Mouse (Mus musculus) skeletal muscle tissue, postnatal 0 days (tissue): ENCODE data around the gene Lage3. TPM values are rescaled to one million over a fixed set of nuclear protein-coding genes. Genes with fewer than 3 reads are reported as not detected.

Source experiments
- microRNA-seq, 2 experiments: library from miRNA; unstranded; fragments of <30 nt; microRNA quantifications; one replicate each; pipeline ENCODE4; 2016
- polyA plus RNA-seq: library from polyadenylated mRNA; unstranded; fragments of >200 nt; fragmentation: Nextera tagmentation; extraction: Ambion mirVana; gene quantifications from 2 replicates; pipeline ENCODE4 v1.2.1, GENCODE M21; 2015

Lage3 gene
- polyA plus RNA-seq = 63.8 and 71.3 TPM in 2 replicates

DNA sequence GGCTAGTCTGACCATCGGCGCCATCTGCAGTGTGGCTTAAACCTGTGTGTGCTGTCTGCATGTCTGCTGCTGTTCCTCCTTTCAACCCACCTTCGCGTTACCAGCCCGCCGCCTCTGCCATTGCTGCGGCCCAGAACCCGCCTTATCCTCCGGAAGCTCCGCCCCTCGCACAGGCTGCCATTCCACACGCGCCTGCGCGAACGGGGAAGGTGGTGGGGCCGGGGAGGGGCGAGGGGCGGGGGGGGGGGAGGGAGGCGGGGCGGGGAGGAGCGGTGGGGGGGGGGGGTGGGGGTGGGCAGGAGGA lies at the start of gene Lage3:
Gene Lage3 (minus strand): TSS at position 152 of the 304 bp plus-strand sequence.

DNA sequence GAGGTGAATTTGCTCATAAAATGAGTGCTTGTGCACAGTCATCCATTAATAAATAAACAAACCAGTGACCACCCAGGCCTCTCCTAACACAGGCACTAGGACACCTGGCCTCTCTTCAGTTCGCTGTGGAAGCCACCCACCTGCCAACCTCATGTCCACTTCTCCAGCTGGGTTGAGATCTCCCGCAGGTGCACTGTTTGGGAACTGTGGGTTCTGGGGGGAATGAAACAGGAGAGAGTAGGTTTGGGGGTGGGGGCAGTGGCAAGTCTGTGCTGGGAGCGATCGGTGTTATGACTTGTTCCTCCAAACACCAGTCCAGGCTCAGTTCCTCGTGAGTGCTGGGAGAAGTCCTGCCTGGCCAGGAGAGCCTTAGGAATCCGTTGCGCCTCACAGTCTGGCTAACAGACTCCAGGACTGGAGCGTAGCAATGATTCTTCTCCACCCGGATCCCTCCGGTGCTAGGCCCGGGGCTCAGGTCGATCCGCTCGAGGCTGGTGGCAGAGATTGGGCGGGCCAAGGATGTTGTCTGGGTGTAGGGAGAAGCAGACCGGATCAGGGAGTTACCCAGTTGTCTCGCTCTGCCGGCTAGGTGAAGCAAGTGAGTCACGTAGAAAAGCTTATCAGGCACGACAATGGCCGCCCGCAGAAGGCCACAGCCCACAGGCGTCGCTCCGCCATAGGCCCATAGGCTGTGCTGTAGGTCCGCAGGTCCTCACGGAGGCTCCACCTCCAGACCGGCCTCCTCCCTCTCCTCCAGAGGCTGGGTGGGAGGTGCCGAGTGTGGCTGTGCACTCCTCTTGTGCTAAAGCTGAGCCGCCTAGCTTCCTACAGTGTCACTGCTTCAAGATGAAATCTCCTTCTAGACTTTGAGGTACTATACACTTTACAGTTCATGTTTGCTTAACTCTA lies 39.4 kb upstream of the Lage3 start, which contains the start of the genes Fam3a and Ikbkg:
Gene Fam3a (minus strand): TSS at position 738 of the 909 bp plus-strand sequence.
Gene Ikbkg (plus strand): TSS at position 756 of the 909 bp plus-strand sequence.

GRCm38 (mm10) chrX:74372888-74373549 lies 19.6 kb upstream of the Lage3 start, which contains the start of the genes Ubl4a and Slc10a3:
Gene Ubl4a, minus strand, starts transcription at chrX:74373218.
Gene Slc10a3, minus strand, starts transcription at chrX:74373349.

DNA sequence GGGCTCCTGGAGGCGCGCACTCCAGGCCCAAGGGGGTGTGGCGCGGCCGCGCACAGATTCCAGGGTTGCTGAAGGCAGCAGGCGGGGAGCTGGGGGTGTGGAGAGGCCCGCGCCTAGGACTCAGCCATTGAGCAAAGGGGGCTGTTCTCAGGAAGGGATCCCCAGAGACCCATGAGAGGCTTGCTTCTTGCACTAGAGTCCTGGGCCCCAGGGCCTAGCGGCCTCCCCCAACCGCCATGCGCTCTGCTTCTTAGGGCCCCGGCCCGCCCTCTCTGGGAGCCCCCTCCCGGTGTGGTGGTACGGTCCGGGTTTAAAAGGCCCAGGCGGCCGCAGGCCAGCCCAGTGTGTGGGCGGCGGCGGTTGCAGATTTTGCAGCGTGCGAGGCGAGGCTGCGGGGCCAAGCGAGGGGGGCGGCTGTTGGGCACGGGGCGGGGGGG lies 24.7 kb downstream of the Lage3 start, which contains the start of gene Plxna3:
Gene Plxna3 (plus strand): TSS at position 342 of the 437 bp plus-strand sequence.

DNA sequence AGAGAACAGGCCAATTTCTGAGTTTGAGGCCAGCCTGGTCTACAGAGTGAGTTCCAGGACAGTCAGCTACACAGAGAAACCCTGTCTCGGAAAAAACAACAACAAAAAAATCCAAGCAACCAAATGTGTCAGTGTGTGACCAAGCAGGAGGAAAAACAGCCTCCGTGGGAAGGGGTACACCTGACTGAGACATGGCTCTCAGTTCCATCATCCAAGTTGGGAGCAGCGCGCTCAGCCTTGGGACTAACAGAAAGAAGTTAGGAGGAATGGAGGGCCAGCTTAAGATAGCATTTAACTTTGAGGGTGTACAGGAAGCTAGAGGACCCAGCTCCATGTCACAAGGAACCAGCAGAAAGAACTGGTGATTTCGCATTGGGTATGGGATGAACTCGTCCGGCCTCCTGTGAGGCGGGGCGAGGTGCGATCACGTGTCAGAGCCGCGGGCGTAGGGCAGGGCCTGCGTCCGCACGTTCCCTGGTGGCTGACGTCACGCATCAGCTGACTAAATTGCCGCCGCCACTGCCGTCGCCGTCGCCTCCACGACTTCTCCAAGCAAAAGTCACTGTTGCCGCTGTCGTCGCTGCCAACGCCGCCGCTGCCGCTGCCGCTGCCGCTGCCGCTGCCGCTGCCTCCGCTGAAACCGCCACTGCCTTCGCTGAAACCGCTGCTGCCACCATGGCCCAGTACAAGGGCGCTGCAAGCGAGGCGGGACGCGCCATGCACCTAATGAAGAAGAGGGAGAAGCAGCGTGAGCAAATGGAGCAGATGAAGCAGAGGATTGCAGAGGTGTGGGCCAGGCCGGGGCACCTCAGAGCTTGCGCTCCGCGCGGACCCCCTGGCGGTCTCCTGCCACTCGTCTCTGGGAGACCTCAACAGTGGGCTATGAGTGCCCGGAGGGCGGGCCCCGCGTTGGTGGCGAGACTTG lies 40.6 kb downstream of the Lage3 start, which contains the start of gene Fam50a:
Gene Fam50a (plus strand): TSS at position 494 of the 925 bp plus-strand sequence.

GRCm38 (mm10) chrX:74304867-74305700 lies 48.3 kb downstream of the Lage3 start, which contains the start of gene Gdi1:
Gene Gdi1, plus strand, starts transcription at chrX:74304998.

Small RNA genes within 50 kb of the gene (microRNA-seq; reads per million reads assigned to microRNA genes)
- gene Mir7092 = 0 to 0.42 reads per million in 2 experiments

Other genes with a start within 250 kb of the Lage3 start
- gene Opn1mw, start 226.2 kb downstream of the Lage3 start, polyA plus RNA-seq = 0.79 TPM in 1 of 2 replicates, not detected in the other
- 14.6 and 14.9 TPM in 2 replicates for gene Mecp2, start 218.3 kb downstream of the Lage3 start, polyA plus RNA-seq
- not detected in 2 replicates for gene Tex28, start 185.8 kb downstream of the Lage3 start, polyA plus RNA-seq
- gene Tktl1, start 176.4 kb downstream of the Lage3 start, polyA plus RNA-seq = not detected in 2 replicates
- gene Flna, start 103.8 kb downstream of the Lage3 start, polyA plus RNA-seq = 55.4 and 60.8 TPM in 2 replicates
- gene Emd, start 98.9 kb downstream of the Lage3 start, polyA plus RNA-seq = 8.9 and 9.7 TPM in 2 replicates
- gene Rpl10, start 82.8 kb downstream of the Lage3 start, polyA plus RNA-seq = 431 and 454 TPM in 2 replicates
- 67.0 and 73.2 TPM in 2 replicates for gene Taz, start 71.7 kb downstream of the Lage3 start, polyA plus RNA-seq
- gene Dnase1l1, start 71.3 kb downstream of the Lage3 start, polyA plus RNA-seq = 46.5 and 53.2 TPM in 2 replicates
- gene Atp6ap1, start 56.5 kb downstream of the Lage3 start, polyA plus RNA-seq = 71.0 and 77.7 TPM in 2 replicates
- 65.1 and 70.0 TPM in 2 replicates for gene Gdi1, start 48.6 kb downstream of the Lage3 start, polyA plus RNA-seq
- 36.6 and 42.8 TPM in 2 replicates for gene Fam50a, start 40.6 kb downstream of the Lage3 start, polyA plus RNA-seq
- gene Plxna3, start 24.6 kb downstream of the Lage3 start, polyA plus RNA-seq = 1.9 and 2.5 TPM in 2 replicates
- 53.7 and 55.0 TPM in 2 replicates for gene Ubl4a, start 19.6 kb upstream of the Lage3 start, polyA plus RNA-seq
- gene Slc10a3, start 19.7 kb upstream of the Lage3 start, polyA plus RNA-seq = 8.3 and 8.4 TPM in 2 replicates
- 23.3 and 28.6 TPM in 2 replicates for gene Fam3a, start 39.7 kb upstream of the Lage3 start, polyA plus RNA-seq
- gene Ikbkg, start 39.7 kb upstream of the Lage3 start, polyA plus RNA-seq = 14.9 and 15.4 TPM in 2 replicates
- 8.1 and 17.5 TPM in 2 replicates for gene G6pdx, start 75.6 kb upstream of the Lage3 start, polyA plus RNA-seq
- gene Gm6880, start 127.8 kb upstream of the Lage3 start, polyA plus RNA-seq = 0.33 TPM in 1 of 2 replicates, not detected in the other
- gene Olfr1326-ps1, start 221.3 kb upstream of the Lage3 start, polyA plus RNA-seq = not detected in 2 replicates
- not detected in 2 replicates for gene Olfr1325, start 239.1 kb upstream of the Lage3 start, polyA plus RNA-seq